Mouse (Mus musculus) embryonic fibroblast, embryonic 13.5 days (primary cell): Measurements from ENCODE around the gene Ptprn2.

ENCODE experiments used
- CTCF ChIP-seq: IDR thresholded peaks from 2 replicates; pipeline ENCODE4 v1.5.1; 2011; ENCODE audit warnings: mild to moderate bottlenecking, control low read depth, low read length, moderate library complexity, borderline replicate concordance; ENCODE audit not compliant: insufficient read depth
- POLR2A ChIP-seq: IDR thresholded peaks from 2 replicates; pipeline ENCODE4 v1.6.1; 2011; ENCODE audit warnings: low read depth, mild to moderate bottlenecking, control low read depth, low read length, moderate library complexity

DNA sequence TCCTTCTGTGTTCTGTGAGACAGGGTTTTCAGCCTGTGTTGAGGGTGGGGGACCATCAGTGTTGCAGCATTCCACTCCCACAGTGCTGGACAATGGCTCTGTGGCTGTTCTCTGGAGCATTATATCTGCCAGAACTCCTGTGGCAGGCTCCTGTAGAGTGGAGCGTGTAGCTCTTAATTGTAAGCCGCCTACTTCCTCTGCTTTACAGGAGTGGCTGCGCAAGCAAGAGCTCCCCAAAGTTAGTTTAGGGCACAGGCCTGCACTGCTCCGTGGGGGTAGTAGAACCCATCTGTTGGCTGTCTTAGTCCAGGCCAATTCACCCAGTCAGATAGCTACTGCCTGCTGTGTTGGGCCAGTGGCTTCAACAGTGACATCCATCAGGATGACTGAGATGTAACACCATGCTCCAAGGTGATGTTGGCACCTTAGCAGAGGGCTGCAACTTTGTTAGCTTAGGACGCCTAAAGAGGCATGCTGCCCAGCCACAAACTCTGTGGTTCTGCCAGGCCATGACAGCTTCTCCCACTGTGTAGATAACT is 651.0 kb downstream of the Ptprn2 start:
- TF ChIP-seq POLR2A = no peak
- TF ChIP-seq CTCF = no peak
